Mouse (Mus musculus) adrenal gland, adult 18-20 months (tissue): ENCODE results near the gene Rer1. TPM values are rescaled to one million over a fixed set of nuclear protein-coding genes. Genes with fewer than 3 reads are reported as not detected.

Source experiments
- DNase-seq, 2 experiments: peaks; one replicate each; pipeline ENCODE4 v3.0.0; 2021 to 2022; ENCODE audit warnings: low spot score in 2 of 2
- total RNA-seq, 2 experiments: library from RNA; stranded (reverse); gene quantifications; 1 replicate in 1 of 2; 2 replicates in 1 of 2; pipeline ENCODE4 v1.2.3; 2021

Gene Rer1
- total RNA-seq, 2 experiments from 2014 or later, result 95.4 to 109 TPM

- no peak for DNase-seq
Observed at GRCm38 (mm10) chr4:155117396-155117978, 31.3 kb upstream of the Rer1 start.

GRCm38 (mm10) chr4:155116607-155117006 lies 30.4 kb upstream of the Rer1 start:
- no peak for DNase-seq

- no peak for DNase-seq
Observed at GRCm38 (mm10) chr4:155113766-155114410, 27.7 kb upstream of the Rer1 start.

GRCm38 (mm10) chr4:155109471-155109870 lies 23.3 kb upstream of the Rer1 start:
- no peak for DNase-seq

GRCm38 (mm10) chr4:155107886-155108285 lies 21.7 kb upstream of the Rer1 start:
- DNase-seq, result no peak

GRCm38 (mm10) chr4:155098572-155098971 lies 12.4 kb upstream of the Rer1 start:
- no peak for DNase-seq

GRCm38 (mm10) chr4:155097452-155097851 lies 11.3 kb upstream of the Rer1 start:
- no peak for DNase-seq

- DNase-seq, result no peak
Observed at GRCm38 (mm10) chr4:155095967-155096366, 9.8 kb upstream of the Rer1 start.

- DNase-seq, result peak; percentile 75 to 85
Observed at GRCm38 (mm10) chr4:155095238-155095900, 9.2 kb upstream of the Rer1 start.

GRCm38 (mm10) chr4:155094565-155094964 lies 8.4 kb upstream of the Rer1 start:
- DNase-seq, result peak; percentile 43 to 57

- DNase-seq, result no peak
Observed at GRCm38 (mm10) chr4:155093431-155094149, 7.4 kb upstream of the Rer1 start.

GRCm38 (mm10) chr4:155092718-155093430 lies 6.7 kb upstream of the Rer1 start:
- no peak for DNase-seq

GRCm38 (mm10) chr4:155090688-155091449 lies 4.7 kb upstream of the Rer1 start:
- DNase-seq, result no peak

- no peak for DNase-seq
Observed at GRCm38 (mm10) chr4:155090147-155090546, 4.0 kb upstream of the Rer1 start.

- no peak for DNase-seq
Observed at GRCm38 (mm10) chr4:155089241-155089640, 3.1 kb upstream of the Rer1 start.

- no peak for DNase-seq
Observed at GRCm38 (mm10) chr4:155085206-155086107, 725 bp downstream of the Rer1 start.

GRCm38 (mm10) chr4:155084351-155084750 lies 1.8 kb downstream of the Rer1 start:
- DNase-seq, result no peak

GRCm38 (mm10) chr4:155083553-155083952 lies 2.6 kb downstream of the Rer1 start:
- DNase-seq, result no peak

GRCm38 (mm10) chr4:155079666-155080065 lies 6.5 kb downstream of the Rer1 start:
- DNase-seq, result no peak
